Mouse (Mus musculus) liver, adult 2 months (tissue): ENCODE results near the gene Fgfr2. TPM values are rescaled to one million over a fixed set of nuclear protein-coding genes. Genes with fewer than 3 reads are reported as not detected.

Experiments
- DNase-seq: peaks from one replicate; pipeline ENCODE4 v3.0.0-alpha.2; 2011; ENCODE audit warnings: low read depth, low spot score; ENCODE audit errors: extremely low read depth
- H3K27ac ChIP-seq: fragments of 200-500 bp; replicated peaks from 2 replicates; pipeline ENCODE4 v1.5.1; 2012; ENCODE audit warnings: low read depth, mild to moderate bottlenecking, control low read depth, inconsistent platforms, low read length; ENCODE audit not compliant: insufficient read depth
- H3K27me3 ChIP-seq: fragments of 200-500 bp; 2 replicates; pipeline ENCODE4 v1.6.1; 2012; ENCODE audit warnings: mild to moderate bottlenecking, moderate library complexity, low read length, inconsistent platforms; ENCODE audit not compliant: control insufficient read depth, insufficient read depth
- H3K36me3 ChIP-seq: fragments of 200-500 bp; 2 replicates; pipeline ENCODE4 v1.6.1; 2012; ENCODE audit warnings: low read length, inconsistent platforms; ENCODE audit not compliant: control insufficient read depth, insufficient read depth
- H3K4me1 ChIP-seq: fragments of 200-500 bp; 2 replicates; pipeline ENCODE4 v1.6.1; 2011; ENCODE audit warnings: low read length; ENCODE audit not compliant: control insufficient read depth, insufficient read depth
- H3K4me3 ChIP-seq: fragments of 200-500 bp; 2 replicates; pipeline ENCODE4 v1.5.1; 2011; ENCODE audit warnings: low read depth, mild to moderate bottlenecking, control low read depth, low read length, moderate library complexity; ENCODE audit not compliant: insufficient read depth
- H3K79me2 ChIP-seq: fragments of 200-500 bp; 2 replicates; pipeline ENCODE4 v1.6.1; 2012; ENCODE audit warnings: inconsistent platforms, mild to moderate bottlenecking, low read length, moderate library complexity; ENCODE audit not compliant: control insufficient read depth, insufficient read depth
- H3K9ac ChIP-seq: fragments of 200-500 bp; 2 replicates; pipeline ENCODE4 v1.6.1; 2012; ENCODE audit warnings: low read depth, mild to moderate bottlenecking, control low read depth, inconsistent platforms, low read length
- CTCF ChIP-seq: fragments of 200-500 bp; IDR thresholded peaks from 2 replicates; pipeline ENCODE4 v1.5.1; 2011; ENCODE audit warnings: low read depth, low read length, control low read depth
- POLR2A ChIP-seq: fragments of 200-500 bp; IDR thresholded peaks from 2 replicates; pipeline ENCODE4 v1.6.1; 2011; ENCODE audit warnings: low read length, control low read depth; ENCODE audit not compliant: insufficient read depth; ENCODE audit errors: extremely low read depth
- WGBS: fragments of 180-500 bp; shearing (Covaris S2); methylation state at CpG from one replicate; pipeline ENCODE4 v1.1.7; 2018; 5-methylcytosine and 5-hydroxymethylcytosine counted together
- polyA plus RNA-seq: library from polyadenylated mRNA; depleted of rRNA; stranded (reverse); fragments of >200 nt; gene quantifications from 2 replicates; pipeline ENCODE4 v1.2.3, GENCODE M21; 2012
- total RNA-seq: library from RNA; depleted of rRNA; stranded (reverse); fragments of >200 nt; gene quantifications from 2 replicates; pipeline ENCODE4 v1.2.3, GENCODE M21; 2014

The Fgfr2 gene
- total and polyA plus RNA-seq, 2 experiments = 16.7 to 35.2 TPM

GRCm38 (mm10) chr7:132754389-132754750 is 368.8 kb downstream of the Fgfr2 start:
- Histone ChIP-seq H3K4me3 (no peak overlapping the region), H3K4me1 (no peaks in the 10 kb centered on the region), H3K79me2 (no peaks in the 10 kb centered on the region; the same call in 1 of the 2 replicates), H3K9ac (no peak overlapping the region), H3K36me3 (peaks cover 8% of the 10 kb centered on the region), H3K27me3 (no peaks in the 10 kb centered on the region), H3K27ac (no peak overlapping the region)
- 84% methylated on average over 3 of the region's 3 CpGs for WGBS
- DNase-seq = no peak
- TF ChIP-seq CTCF (no peak), POLR2A (no peak)

- no peak overlapping the region for H3K27ac ChIP-seq
- no peaks in the 10 kb centered on the region; the same call in 1 of the 2 replicates for H3K79me2 ChIP-seq
- 85% methylated on average over 4 of the region's 4 CpGs for WGBS
- H3K27me3 ChIP-seq = no peaks in the 10 kb centered on the region
- no peaks in the 10 kb centered on the region for H3K4me1 ChIP-seq
- peaks cover 5% of the 10 kb centered on the region; the same call in 1 of the 2 replicates for H3K36me3 ChIP-seq
- H3K9ac ChIP-seq = no peak overlapping the region
- DNase-seq = no peak
- no peak overlapping the region for H3K4me3 ChIP-seq
- TF ChIP-seq CTCF (no peak), POLR2A (no peak)
These were observed 369.4 kb downstream of the Fgfr2 start for GRCm38 (mm10) chr7:132753518-132754388.

- Histone ChIP-seq H3K4me3 (no peak overlapping the region), H3K4me1 (no peaks in the 10 kb centered on the region), H3K9ac (no peak overlapping the region), H3K79me2 (no peaks in the 10 kb centered on the region; the same call in 1 of the 2 replicates), H3K27me3 (no peaks in the 10 kb centered on the region), H3K36me3 (no peaks in the 10 kb centered on the region), H3K27ac (no peak overlapping the region)
- no peak for DNase-seq
- 31% methylated on average over 2 of the region's 2 CpGs for WGBS
- TF ChIP-seq CTCF (no peak), POLR2A (no peak)
These were observed 371.4 kb downstream of the Fgfr2 start for GRCm38 (mm10) chr7:132751716-132752115.

DNA sequence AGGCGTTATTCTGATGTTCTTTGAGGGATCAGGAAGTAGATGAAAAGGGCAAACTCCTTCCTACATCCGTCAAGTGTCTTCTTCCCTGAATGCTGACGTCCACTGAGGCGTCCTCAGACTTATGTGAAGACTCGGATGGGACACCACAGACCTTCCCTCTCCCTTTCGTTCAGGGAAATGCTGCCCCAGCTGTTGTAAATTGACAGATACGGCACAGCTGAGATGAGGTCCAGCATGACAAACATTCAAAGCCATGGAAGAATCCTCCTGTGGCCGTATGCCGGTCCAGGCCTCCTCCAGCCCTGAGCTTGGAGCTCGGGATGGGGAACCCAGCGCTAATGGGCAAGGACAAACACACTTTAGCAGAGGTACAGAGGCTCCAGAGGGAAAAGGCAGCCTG is 373.6 kb downstream of the Fgfr2 start:
- WGBS = 95% methylated on average over 11 of the region's 11 CpGs
- no peak for TF ChIP-seq POLR2A
- TF ChIP-seq CTCF = no peak
- no peak overlapping the region for H3K27ac ChIP-seq
- H3K79me2 ChIP-seq = no peaks in the 10 kb centered on the region
- H3K4me1 ChIP-seq = no peaks in the 10 kb centered on the region
- DNase-seq = no peak
- H3K27me3 ChIP-seq = no peaks in the 10 kb centered on the region
- no peaks in the 10 kb centered on the region for H3K36me3 ChIP-seq
- no peak overlapping the region for H3K9ac ChIP-seq
- H3K4me3 ChIP-seq = no peak overlapping the region

DNA sequence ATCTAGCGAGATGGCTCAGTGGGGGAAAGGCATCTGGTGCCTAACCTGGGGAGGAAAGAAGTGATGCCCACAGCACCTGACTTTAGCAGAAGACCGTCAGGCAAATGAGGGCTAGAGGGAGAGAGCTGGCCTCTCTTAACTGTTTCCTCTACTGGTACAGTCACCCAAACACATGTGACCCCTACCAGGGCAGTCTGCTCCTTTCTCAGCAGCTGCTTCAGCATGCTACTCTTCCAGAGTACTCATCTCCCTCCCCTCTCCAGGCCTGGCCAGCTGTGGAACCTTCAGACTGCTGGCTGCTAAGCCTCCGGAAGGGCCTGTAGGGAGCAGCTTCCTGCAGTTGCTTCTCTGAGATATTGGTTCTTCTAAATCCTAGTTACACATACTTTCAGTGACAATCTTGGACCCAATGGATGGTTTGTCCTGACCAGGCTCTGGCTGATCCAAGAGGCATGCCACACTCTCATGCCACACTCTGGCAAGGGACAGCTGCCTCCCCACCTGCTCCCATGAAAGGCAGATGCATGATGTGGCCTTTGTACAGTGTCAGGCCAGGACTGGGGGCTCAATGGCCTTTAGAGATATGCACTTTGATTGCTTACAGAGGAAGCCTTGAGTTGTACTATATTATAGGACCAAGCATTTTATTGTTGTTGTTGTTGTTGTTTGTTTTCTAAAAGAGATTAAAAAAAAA is 374.9 kb downstream of the Fgfr2 start:
- TF ChIP-seq POLR2A (no peak), CTCF (no peak)
- Histone ChIP-seq H3K27ac (no peak overlapping the region), H3K79me2 (no peaks in the 10 kb centered on the region), H3K4me1 (no peaks in the 10 kb centered on the region), H3K4me3 (no peak overlapping the region), H3K27me3 (no peaks in the 10 kb centered on the region), H3K9ac (no peak overlapping the region), H3K36me3 (no peaks in the 10 kb centered on the region)
- 79% methylated on average over 3 of the region's 3 CpGs for WGBS
- no peak for DNase-seq

DNA sequence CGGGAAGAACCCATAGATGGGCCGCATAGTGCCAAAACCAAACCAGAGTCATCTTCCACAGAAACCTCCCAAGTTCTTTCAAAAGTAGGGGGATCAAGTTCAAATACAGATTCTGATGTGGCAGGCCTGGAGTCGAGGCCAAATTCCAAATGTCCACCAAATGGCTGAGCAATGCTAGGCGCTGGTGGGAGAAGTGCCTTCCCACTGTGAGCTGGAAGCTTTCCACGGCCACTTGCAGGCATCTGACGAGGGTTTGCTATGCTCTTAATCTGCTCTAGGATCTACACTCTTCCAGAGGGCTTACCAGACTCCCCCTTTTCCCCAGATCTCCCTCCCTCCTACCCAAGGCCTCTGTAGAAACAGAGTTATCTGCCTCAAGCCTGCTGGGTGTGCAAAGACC is 376.1 kb downstream of the Fgfr2 start:
- no peaks in the 10 kb centered on the region for H3K36me3 ChIP-seq
- no peak overlapping the region for H3K4me3 ChIP-seq
- no peak overlapping the region for H3K9ac ChIP-seq
- H3K27me3 ChIP-seq = no peaks in the 10 kb centered on the region
- H3K27ac ChIP-seq = no peak overlapping the region
- DNase-seq = no peak
- H3K4me1 ChIP-seq = no peaks in the 10 kb centered on the region
- H3K79me2 ChIP-seq = no peaks in the 10 kb centered on the region; the same call in 1 of the 2 replicates
- WGBS = 86% methylated on average over 6 of the region's 6 CpGs
- TF ChIP-seq CTCF = no peak
- no peak for TF ChIP-seq POLR2A
